Mouse (Mus musculus): Measurements from ENCODE around the gene Inppl1. TPM values are rescaled to one million over a fixed set of nuclear protein-coding genes. Genes with fewer than 3 reads are reported as not detected.

The Inppl1 gene
- polyA plus RNA-seq (2017; shearing (Covaris generic)), result 8.6 TPM

GRCm38 (mm10) chr7:101837606-101838471 lies at the start of gene Inppl1:
TSS of gene Inppl1 (minus strand) at chr7:101838229.

GRCm38 (mm10) chr7:101870629-101871028 lies 32.6 kb upstream of the Inppl1 start, which contains the start of gene Folr1:
TSS of gene Folr1 (minus strand) at chr7:101870788.

DNA sequence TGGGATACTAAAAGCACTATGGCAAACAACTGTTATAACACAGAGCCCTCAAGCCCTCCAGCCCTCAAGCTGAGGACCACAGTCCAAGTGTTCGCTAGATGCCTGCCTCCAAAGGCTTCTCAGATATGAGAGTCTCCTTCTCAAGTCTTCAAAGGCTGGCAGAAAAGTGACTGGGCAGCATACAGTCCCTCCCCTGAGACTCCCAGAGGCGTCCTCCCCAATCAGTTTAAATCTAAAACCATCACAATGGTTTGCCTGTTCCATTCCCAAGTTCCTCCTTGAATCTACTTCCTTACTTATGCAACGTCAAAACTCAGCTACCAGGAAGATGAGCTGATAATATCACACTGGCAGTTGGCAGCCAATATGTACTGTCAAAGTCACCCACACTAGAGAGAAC lies 25.4 kb upstream of the Inppl1 start, which contains the start of gene Anapc15:
Anapc15 (plus strand) TSS at position 301 of the 400 bp plus-strand sequence.

GRCm38 (mm10) chr7:101857094-101857493 lies 19.1 kb upstream of the Inppl1 start, which contains the start of gene Folr2:
TSS of gene Folr2 (minus strand) at chr7:101857194.

GRCm38 (mm10) chr7:101817861-101818401 lies 20.1 kb downstream of the Inppl1 start, which contains the start of gene Phox2a:
TSS of gene Phox2a (plus strand) at chr7:101818313.

Other genes starting within 250 kb of the Inppl1 start
- gene Clpb, start 174.6 kb downstream of the Inppl1 start, polyA plus RNA-seq (2017; shearing (Covaris generic)), result 27.3 TPM
- gene Phox2a, start 19.9 kb downstream of the Inppl1 start, polyA plus RNA-seq (2017; shearing (Covaris generic)), result not detected
- gene Folr2, start 19.0 kb upstream of the Inppl1 start, polyA plus RNA-seq (2017; shearing (Covaris generic)), result not detected
- 46.1 TPM for gene Anapc15, start 25.5 kb upstream of the Inppl1 start, polyA plus RNA-seq (2017; shearing (Covaris generic))
- gene Folr1, start 32.6 kb upstream of the Inppl1 start, polyA plus RNA-seq (2017; shearing (Covaris generic)), result not detected
- gene Lamtor1, start 67.7 kb upstream of the Inppl1 start, polyA plus RNA-seq (2017; shearing (Covaris generic)), result 149 TPM
- gene Tomt, start 68.1 kb upstream of the Inppl1 start, polyA plus RNA-seq (2017; shearing (Covaris generic)), result 0.64 TPM
- gene Lrrc51, start 95.7 kb upstream of the Inppl1 start, polyA plus RNA-seq (2017; shearing (Covaris generic)), result 3.2 TPM
- gene Numa1, start 95.9 kb upstream of the Inppl1 start, polyA plus RNA-seq (2017; shearing (Covaris generic)), result 226 TPM
- 8.1 TPM for gene Il18bp, start 180.5 kb upstream of the Inppl1 start, polyA plus RNA-seq (2017; shearing (Covaris generic))
- 25.2 TPM for gene Rnf121, start 227.2 kb upstream of the Inppl1 start, polyA plus RNA-seq (2017; shearing (Covaris generic))
- gene Xndc1, start 227.3 kb upstream of the Inppl1 start, polyA plus RNA-seq (2017; shearing (Covaris generic)), result 28.5 TPM
- gene Xntrpc, start 227.5 kb upstream of the Inppl1 start, polyA plus RNA-seq (2017; shearing (Covaris generic)), result 1.3 TPM
- gene Trpc2, start 244.9 kb upstream of the Inppl1 start, polyA plus RNA-seq (2017; shearing (Covaris generic)), result not detected

Measured in activated CD4-positive, CD25-positive, alpha-beta regulatory T cell, adult 9 weeks (primary cell).